19 mouse cellular contexts compared by ENCODE assay signal in the genomic region with DNA sequence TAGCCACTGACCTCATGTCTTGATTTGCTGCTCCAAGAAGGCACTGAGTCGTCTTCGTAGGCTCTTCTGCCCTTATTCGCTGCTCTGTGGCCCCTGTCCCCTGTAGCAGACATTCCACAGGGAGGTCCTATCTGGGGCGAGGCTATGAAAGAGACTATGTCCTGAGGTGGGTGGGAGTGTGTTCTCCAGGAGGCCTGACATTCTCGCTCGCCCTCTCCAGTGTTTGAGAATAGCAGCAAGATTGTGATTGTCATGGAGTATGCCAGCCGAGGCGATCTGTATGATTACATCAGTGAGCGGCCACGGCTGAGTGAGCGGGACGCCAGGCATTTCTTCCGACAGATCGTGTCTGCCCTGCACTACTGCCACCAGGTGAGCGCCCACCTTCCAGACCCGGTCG. TPM values are rescaled to one million over a fixed set of nuclear protein-coding genes. Genes with fewer than 3 reads are reported as not detected.
DNase-seq lines count a peak whose midpoint lies in the region; ATAC-seq and TF ChIP-seq lines count a peak whose summit lies in the region.
"Had no signal": no experiment of that assay in that cellular context is flagged by ENCODE, and none has a peak within 500 bp of the region (broad histone marks: within the 10 kb centered on the region; RNA-seq: fewer than 3 reads in every experiment).

No protein-coding gene starts in this region.

- H3K9ac ChIP-seq in heart, embryonic 14.5 days (ENCODE audit: low read length) = peak overlapping the region; percentile 21; the same call in 1 of the 2 replicates
- H3K9ac ChIP-seq in midbrain, postnatal 0 days (replicated peaks; ENCODE audit: low read length, poor library complexity, severe bottlenecking) = no peak overlapping the region
- H3K9ac ChIP-seq in hindbrain, embryonic 13.5 days = no peak overlapping the region
- H3K9ac ChIP-seq in neural tube, embryonic 14.5 days (replicated peaks; ENCODE audit: low read depth, low read length) = no peak overlapping the region
- H3K9ac ChIP-seq: liver, embryonic 14.5 days had no signal

- no peak for TF ChIP-seq CTCF in midbrain, postnatal 0 days (IDR thresholded peaks at IDR 0.05)

- 47% methylated on average over 17 of the region's 17 CpGs for WGBS in heart, embryonic 14.5 days
- 90% methylated on average over 17 of the region's 17 CpGs for WGBS in midbrain, embryonic 10.5 days
- 75% methylated on average over 17 of the region's 17 CpGs for WGBS in midbrain, postnatal 0 days
- 77% methylated on average over 17 of the region's 17 CpGs for WGBS in hindbrain, embryonic 13.5 days
- 79% methylated on average over 17 of the region's 17 CpGs for WGBS in neural tube, embryonic 14.5 days

- H3K27ac ChIP-seq in heart, embryonic 14.5 days (replicated peaks in 1 of 2; ENCODE audit: control insufficient read depth in 1 of 2, insufficient read depth in 1 of 2, low read depth in 2 of 2, low read length in 2 of 2) = no peak overlapping the region
- peak overlapping the region; percentile 95 for H3K27ac ChIP-seq in midbrain, embryonic 10.5 days (replicated peaks)
- no peak overlapping the region for H3K27ac ChIP-seq in midbrain, postnatal 0 days (ENCODE audit: low read depth, low read length)
- peak overlapping the region; percentile 76 for H3K27ac ChIP-seq in hindbrain, embryonic 13.5 days
- H3K27ac ChIP-seq in neural tube, embryonic 14.5 days (ENCODE audit: low read depth, low read length) = peak overlapping the region; percentile 34
- H3K27ac ChIP-seq: liver, embryonic 14.5 days had no signal

- no peak for ATAC-seq in heart, embryonic 14.5 days (ENCODE audit: insufficient number of reproducible peaks, insufficient read depth, low FRiP score, low read depth)
- ATAC-seq in midbrain, postnatal 0 days (ENCODE audit: low FRiP score) = no peak
- no peak for ATAC-seq in hindbrain, embryonic 13.5 days (ENCODE audit: low FRiP score)
- ATAC-seq in neural tube, embryonic 14.5 days (ENCODE audit: low read depth) = no peak

- H3K9me3 ChIP-seq in heart, embryonic 14.5 days (ENCODE audit: control insufficient read depth, low read length) = no peaks in the 10 kb centered on the region
- no peaks in the 10 kb centered on the region for H3K9me3 ChIP-seq in midbrain, embryonic 10.5 days (replicated peaks)
- no peaks in the 10 kb centered on the region for H3K9me3 ChIP-seq in midbrain, postnatal 0 days (ENCODE audit: low read length)
- H3K9me3 ChIP-seq in hindbrain, embryonic 13.5 days = no peaks in the 10 kb centered on the region
- H3K9me3 ChIP-seq in neural tube, embryonic 14.5 days (ENCODE audit: control insufficient read depth, low read length) = no peaks in the 10 kb centered on the region
- H3K9me3 ChIP-seq: G1E had no signal

- H3K36me3 ChIP-seq in heart, embryonic 14.5 days (ENCODE audit: control insufficient read depth, insufficient read depth, low read length) = no peaks in the 10 kb centered on the region
- H3K36me3 ChIP-seq in midbrain, embryonic 10.5 days = peaks cover 87% of the 10 kb centered on the region
- peaks cover 9% of the 10 kb centered on the region for H3K36me3 ChIP-seq in midbrain, postnatal 0 days (ENCODE audit: insufficient read depth, low read length)
- H3K36me3 ChIP-seq in hindbrain, embryonic 13.5 days = peaks cover 39% of the 10 kb centered on the region
- no peaks in the 10 kb centered on the region for H3K36me3 ChIP-seq in neural tube, embryonic 14.5 days (ENCODE audit: control insufficient read depth, insufficient read depth, low read length)
- H3K36me3 ChIP-seq: G1E had no signal

- no peaks in the 10 kb centered on the region for H3K27me3 ChIP-seq in heart, embryonic 14.5 days (ENCODE audit: control insufficient read depth, insufficient read depth, low read length)
- no peaks in the 10 kb centered on the region for H3K27me3 ChIP-seq in midbrain, embryonic 10.5 days (ENCODE audit: low read depth, poor library complexity, severe bottlenecking)
- H3K27me3 ChIP-seq in midbrain, postnatal 0 days (ENCODE audit: insufficient read depth, low read length) = no peaks in the 10 kb centered on the region
- H3K27me3 ChIP-seq in hindbrain, embryonic 13.5 days = no peaks in the 10 kb centered on the region
- no peaks in the 10 kb centered on the region for H3K27me3 ChIP-seq in neural tube, embryonic 14.5 days (ENCODE audit: control insufficient read depth, insufficient read depth, low read length)

- no peak for DNase-seq in heart, adult 8-10 months (ENCODE audit: low spot score)
- no peak for DNase-seq in midbrain, embryonic 10.5 days (ENCODE audit: low spot score)
- DNase-seq in midbrain, postnatal 0 days (ENCODE audit: low spot score) = no peak
- no peak for DNase-seq in thymus, adult 18-20 months
- DNase-seq in adrenal gland, postnatal 10 days = no peak
- DNase-seq: adrenal gland, postnatal 25 days; cerebellum, postnatal 36 days; gastrocnemius, postnatal 36 days; heart, postnatal 4 days; layer of hippocampus, adult 9-11 months; lung, postnatal 36 days; right cerebral cortex, postnatal 25 days; thymus, postnatal 14 days had no signal

- H3K4me3 ChIP-seq in heart, embryonic 14.5 days (ENCODE audit: control insufficient read depth in 1 of 2, insufficient read depth in 1 of 2, low read depth in 1 of 2, low read length in 2 of 2) = no peak overlapping the region
- no peak overlapping the region for H3K4me3 ChIP-seq in midbrain, embryonic 10.5 days
- H3K4me3 ChIP-seq in midbrain, postnatal 0 days (ENCODE audit: low read depth, low read length) = no peak overlapping the region
- H3K4me3 ChIP-seq in hindbrain, embryonic 13.5 days = no peak overlapping the region
- H3K4me3 ChIP-seq in neural tube, embryonic 14.5 days (ENCODE audit: low read depth, low read length) = no peak overlapping the region

- peaks cover 12 to 20% of the 10 kb centered on the region in 2 experiments for H3K4me1 ChIP-seq in heart, embryonic 14.5 days (ENCODE audit: control insufficient read depth in 2 of 2, insufficient read depth in 2 of 2, low read length in 2 of 2)
- peaks cover 98% of the 10 kb centered on the region for H3K4me1 ChIP-seq in midbrain, embryonic 10.5 days
- H3K4me1 ChIP-seq in midbrain, postnatal 0 days (ENCODE audit: insufficient read depth, low read length) = peaks cover 7% of the 10 kb centered on the region; the same call in 1 of the 2 replicates
- peaks cover 73% of the 10 kb centered on the region for H3K4me1 ChIP-seq in hindbrain, embryonic 13.5 days (replicated peaks)
- peaks cover 22% of the 10 kb centered on the region; the same call in 1 of the 2 replicates for H3K4me1 ChIP-seq in neural tube, embryonic 14.5 days (ENCODE audit: control insufficient read depth, insufficient read depth, low read length)

- no peak overlapping the region for H3K4me2 ChIP-seq in heart, embryonic 14.5 days (ENCODE audit: low read length)
- H3K4me2 ChIP-seq in midbrain, postnatal 0 days (ENCODE audit: low read depth, low read length, poor library complexity, severe bottlenecking) = no peak overlapping the region
- H3K4me2 ChIP-seq in hindbrain, embryonic 13.5 days = no peak overlapping the region
- no peak overlapping the region for H3K4me2 ChIP-seq in neural tube, embryonic 14.5 days (ENCODE audit: low read depth, low read length)

RNA-seq across cellular contexts. Expression of gene Nuak2, which starts 11.6 kb away (rescaled TPM):
- polyA plus RNA-seq in heart, embryonic 14.5 days (2014; fragmentation: Nextera tagmentation; extraction: Ambion mirVana) = 1.5 and 2.2 TPM in 2 replicates
- total RNA-seq in heart, adult 8-10 months (2022) = 1 to 10 TPM; 3.8 to 5.2 (median 4.0) TPM
- 87.1 and 101 TPM in 2 replicates for polyA plus RNA-seq in midbrain, embryonic 10.5 days (2016; fragmentation: Nextera tagmentation; extraction: Ambion mirVana)
- 7.0 and 7.1 TPM in 2 replicates for total RNA-seq in midbrain, postnatal 0 days (2014; rRNA removed)
- polyA plus RNA-seq in midbrain, postnatal 0 days (2015; fragmentation: Nextera tagmentation; extraction: Ambion mirVana) = 9.9 TPM in 2 replicates
- polyA plus RNA-seq in hindbrain, embryonic 13.5 days (2015; fragmentation: Nextera tagmentation; extraction: Ambion mirVana) = 17.6 and 22.5 TPM in 2 replicates
- polyA plus RNA-seq in neural tube, embryonic 14.5 days (2014; fragmentation: Nextera tagmentation; extraction: Ambion mirVana) = 7.8 and 8.4 TPM in 2 replicates
- total RNA-seq in adrenal gland, postnatal 10 days (2021) = 1 to 10 TPM; 3.4 to 3.9 TPM
- polyA plus RNA-seq: G1E had no signal

RNA-seq across cellular contexts. Expression of gene Klhdc8a, which starts 29.1 kb away (rescaled TPM):
- polyA plus RNA-seq in heart, embryonic 14.5 days (2014; fragmentation: Nextera tagmentation; extraction: Ambion mirVana) = 0.50 and 1.5 TPM in 2 replicates
- total RNA-seq in heart, adult 8-10 months (2022) = 10 to 100 TPM; 11.8 to 22.9 (median 17.5) TPM
- 1.4 and 2.8 TPM in 2 replicates for polyA plus RNA-seq in midbrain, embryonic 10.5 days (2016; fragmentation: Nextera tagmentation; extraction: Ambion mirVana)
- total RNA-seq in midbrain, postnatal 0 days (2014; rRNA removed) = 29.5 and 31.1 TPM in 2 replicates
- polyA plus RNA-seq in midbrain, postnatal 0 days (2015; fragmentation: Nextera tagmentation; extraction: Ambion mirVana) = 12.4 and 14.8 TPM in 2 replicates
- polyA plus RNA-seq in hindbrain, embryonic 13.5 days (2015; fragmentation: Nextera tagmentation; extraction: Ambion mirVana) = 5.1 and 5.4 TPM in 2 replicates
- 6.6 and 8.4 TPM in 2 replicates for polyA plus RNA-seq in neural tube, embryonic 14.5 days (2014; fragmentation: Nextera tagmentation; extraction: Ambion mirVana)
- 10 to 100 TPM; 56.5 to 69.6 TPM for total RNA-seq in adrenal gland, postnatal 10 days (2021)
- total RNA-seq: monocyte, adult 5-6 weeks had no signal
- polyA plus RNA-seq: G1E had no signal

Comparison
In these comparisons a context has a peak if more than half of its experiments do, and no peak if none do; other contexts are left out.
1. H3K27ac ChIP-seq: peak in midbrain, embryonic 10.5 days (single experiment), hindbrain, embryonic 13.5 days (single experiment) and neural tube, embryonic 14.5 days (single experiment); none in heart, embryonic 14.5 days (0 of 2) and midbrain, postnatal 0 days (single experiment).